Mouse (Mus musculus) G1E (cell line): ENCODE results near the gene Hmmr. TPM values are rescaled to one million over a fixed set of nuclear protein-coding genes. Genes with fewer than 3 reads are reported as not detected.

Source experiments
- ATAC-seq: 2 replicates; pipeline ENCODE4 v1.8.0; 2016; ENCODE audit warnings: mild to moderate bottlenecking; ENCODE audit not compliant: insufficient number of reproducible peaks, poor library complexity, low FRiP score, severe bottlenecking; ENCODE audit errors: extremely low read depth
- DNase-seq: peaks from one replicate; pipeline ENCODE4 v3.0.0; 2012; ENCODE audit warnings: low spot score
- H3K27me3 ChIP-seq: 2 replicates; pipeline ENCODE4 v1.6.1; 2012; ENCODE audit warnings: mild to moderate bottlenecking, low read length, inconsistent platforms; ENCODE audit not compliant: insufficient read depth
- H3K36me3 ChIP-seq: replicated peaks from 2 replicates; pipeline ENCODE3; 2012; ENCODE audit warnings: mild to moderate bottlenecking, inconsistent platforms
- H3K4me1 ChIP-seq: 2 replicates; pipeline ENCODE4 v1.6.1; 2012; ENCODE audit warnings: low read depth, low read length, inconsistent platforms, mixed read lengths; ENCODE audit not compliant: insufficient read depth
- H3K4me3 ChIP-seq: 2 replicates; pipeline ENCODE4 v1.5.1; 2012; ENCODE audit warnings: low read depth, mild to moderate bottlenecking, inconsistent platforms, low read length, moderate library complexity, mixed read lengths
- H3K9me3 ChIP-seq: replicated peaks from 2 replicates; pipeline ENCODE4 v1.6.1; 2012; ENCODE audit warnings: inconsistent platforms
- CTCF ChIP-seq: IDR thresholded peaks from 2 replicates; pipeline ENCODE4 v1.5.1; 2012; ENCODE audit warnings: low read depth, low read length, inconsistent platforms, mixed read lengths
- GATA1 ChIP-seq: IDR thresholded peaks from 2 replicates; pipeline ENCODE4 v1.6.1; 2012; ENCODE audit warnings: borderline replicate concordance, low read length, inconsistent platforms, mixed read lengths
- GATA2 ChIP-seq: IDR thresholded peaks from 2 replicates; pipeline ENCODE4 v1.6.1; 2012; ENCODE audit warnings: low read depth, low read length, inconsistent platforms, borderline replicate concordance
- POLR2AphosphoS5 ChIP-seq: IDR thresholded peaks from 2 replicates; pipeline ENCODE4 v1.6.1; 2012; ENCODE audit warnings: low read depth, low read length, inconsistent platforms; ENCODE audit not compliant: insufficient replicate concordance
- TAL1 ChIP-seq: conservative IDR thresholded peaks from 2 replicates; pipeline ENCODE4 v1.6.1; 2012; ENCODE audit warnings: low read depth, low read length, inconsistent platforms, mixed read lengths
- polyA plus RNA-seq: library from polyadenylated mRNA; stranded (reverse); fragments of >175 nt; gene quantifications from 2 replicates; pipeline ENCODE4 v1.2.3, GENCODE M21; 2012
- total RNA-seq, 2 experiments: library from RNA; stranded (forward) in 1 of 2; stranded (reverse) in 1 of 2; fragments of 200-1000 nt in 1 of 2; fragments of >200 nt in 1 of 2; fragmentation: Nextera tagmentation in 1 of 2; gene quantifications; 2 replicates each; pipeline ENCODE4 v1.2.3; 2014 to 2017

The Hmmr gene
- total and polyA plus RNA-seq, 3 experiments, result 2.8 to 202 (median 99.2) TPM

DNA sequence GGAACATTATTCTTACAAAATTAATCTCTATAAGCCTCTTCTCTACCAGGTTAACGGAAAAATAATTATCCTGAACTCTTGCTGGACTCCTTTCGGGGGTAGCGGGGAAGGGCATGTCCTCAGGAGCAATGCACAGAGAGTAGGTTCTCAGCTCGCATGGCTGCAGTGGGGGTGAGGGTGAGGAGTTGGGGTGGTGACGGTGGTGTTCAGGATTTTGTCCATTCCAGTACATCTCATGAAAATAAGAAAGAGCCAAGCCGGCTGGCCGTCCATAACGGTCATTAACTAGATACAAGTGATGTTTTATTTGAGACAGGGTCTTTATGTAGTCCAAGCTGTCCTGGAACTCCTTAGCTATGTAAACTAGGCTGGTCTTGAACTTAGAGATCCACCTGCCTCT is 22.7 kb upstream of the Hmmr start:
- no peak for ATAC-seq
- Histone ChIP-seq H3K4me3 (peak overlapping the region; percentile 39; the same call in 1 of the 2 replicates), H3K27me3 (no peaks in the 10 kb centered on the region), H3K36me3 (peaks cover 26% of the 10 kb centered on the region), H3K9me3 (no peaks in the 10 kb centered on the region), H3K4me1 (peaks cover 26% of the 10 kb centered on the region)
- DNase-seq, result no peak
- no peak for TF ChIP-seq POLR2AphosphoS5
- no peak for TF ChIP-seq GATA1
- TF ChIP-seq TAL1, result no peak
- TF ChIP-seq GATA2, result no peak
- no peak for TF ChIP-seq CTCF

DNA sequence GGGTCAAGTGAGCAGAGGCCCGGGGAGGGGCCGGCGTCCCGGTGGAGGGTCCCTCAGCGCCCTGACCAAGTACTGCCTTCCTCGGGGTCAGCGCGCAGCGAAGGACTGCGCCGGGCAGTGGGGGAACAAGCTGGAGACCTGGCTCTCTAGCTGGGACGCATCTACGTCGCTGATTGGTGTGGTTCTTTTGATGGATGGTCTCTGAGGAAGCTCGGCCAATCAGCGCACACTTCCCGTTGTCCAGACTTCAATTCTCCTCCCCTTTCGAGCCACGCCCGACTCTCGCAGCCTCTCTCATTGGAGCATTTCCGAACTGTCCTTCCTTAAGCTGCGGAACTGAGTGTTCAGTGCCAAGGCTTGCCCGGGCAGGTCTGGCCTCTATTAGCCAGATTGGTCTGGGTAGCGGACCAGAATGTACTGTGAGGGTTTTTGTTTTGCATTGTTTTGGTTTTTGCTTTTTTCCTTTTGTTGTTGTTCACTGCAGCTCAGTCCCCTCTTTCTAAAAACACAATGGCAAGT is 21.9 kb upstream of the Hmmr start, which contains the start of gene Ccng1:
Gene Ccng1 (minus strand): TSS at position 203 of the 519 bp plus-strand sequence.
- no peak for TF ChIP-seq GATA1
- TF ChIP-seq GATA2, result no peak
- no peak for TF ChIP-seq POLR2AphosphoS5
- no peak for TF ChIP-seq TAL1
- no peak for TF ChIP-seq CTCF
- Histone ChIP-seq H3K4me1 (peaks cover 26% of the 10 kb centered on the region), H3K9me3 (no peaks in the 10 kb centered on the region), H3K27me3 (no peaks in the 10 kb centered on the region), H3K4me3 (peak within 1 kb of the TSS; percentile 94), H3K36me3 (peaks cover 34% of the 10 kb centered on the region)
- ATAC-seq, result peak; percentile 97
- peak; percentile 91 for DNase-seq

DNA sequence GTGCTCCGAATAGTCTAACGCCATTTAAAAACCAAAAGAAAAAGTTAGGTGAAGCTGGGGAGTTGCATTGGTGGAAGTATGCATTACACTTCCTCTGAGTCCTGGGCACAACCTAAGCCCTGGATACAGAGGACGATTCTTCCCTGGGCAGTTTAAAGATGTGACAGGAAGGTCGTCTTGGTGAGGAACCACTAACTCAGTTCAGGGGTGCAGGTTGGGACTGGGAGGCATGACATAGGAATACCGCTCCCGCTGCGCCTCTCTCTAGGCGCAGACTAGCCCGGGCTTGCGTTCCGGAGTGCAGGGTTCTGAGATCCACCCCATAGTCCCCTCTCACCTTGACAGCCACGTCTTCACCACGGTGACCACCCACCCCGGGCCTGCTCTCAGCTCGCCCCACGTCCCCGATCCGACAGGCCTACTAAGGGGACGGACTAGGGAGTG is 21.5 kb upstream of the Hmmr start:
- Histone ChIP-seq H3K9me3 (no peaks in the 10 kb centered on the region), H3K27me3 (no peaks in the 10 kb centered on the region), H3K4me1 (peaks cover 26% of the 10 kb centered on the region), H3K4me3 (peak overlapping the region; percentile 94), H3K36me3 (peaks cover 38% of the 10 kb centered on the region)
- ATAC-seq (no peak), DNase-seq (peak; percentile 18)
- no peak for TF ChIP-seq CTCF
- no peak for TF ChIP-seq GATA2
- TF ChIP-seq TAL1, result no peak
- no peak for TF ChIP-seq POLR2AphosphoS5

DNA sequence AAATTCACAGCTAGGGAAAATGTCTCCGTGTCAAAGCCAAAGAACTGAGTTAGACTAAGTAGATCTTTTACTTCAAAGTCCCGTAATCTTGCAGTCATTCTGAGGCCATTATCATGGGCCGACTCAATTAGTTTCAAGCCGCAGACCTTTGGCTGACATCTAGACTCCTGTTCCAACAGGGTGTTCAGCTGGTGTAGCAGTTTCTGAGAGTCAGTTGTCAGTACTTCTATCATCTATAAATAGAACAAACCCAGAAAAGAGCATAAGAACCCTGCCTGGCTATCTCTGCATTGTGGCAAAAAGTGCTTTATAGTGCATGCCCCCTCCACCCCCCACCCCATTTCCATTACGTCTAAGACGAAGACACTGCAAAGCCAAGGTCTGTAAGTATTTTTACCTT is 20.6 kb upstream of the Hmmr start:
- Histone ChIP-seq H3K36me3 (peaks cover 42% of the 10 kb centered on the region), H3K9me3 (no peaks in the 10 kb centered on the region), H3K4me1 (peaks cover 26% of the 10 kb centered on the region), H3K4me3 (peak overlapping the region; percentile 94), H3K27me3 (no peaks in the 10 kb centered on the region)
- TF ChIP-seq POLR2AphosphoS5 (no peak), TAL1 (no peak), GATA1 (no peak), CTCF (no peak), GATA2 (no peak)
- no peak for ATAC-seq
- DNase-seq, result no peak

DNA sequence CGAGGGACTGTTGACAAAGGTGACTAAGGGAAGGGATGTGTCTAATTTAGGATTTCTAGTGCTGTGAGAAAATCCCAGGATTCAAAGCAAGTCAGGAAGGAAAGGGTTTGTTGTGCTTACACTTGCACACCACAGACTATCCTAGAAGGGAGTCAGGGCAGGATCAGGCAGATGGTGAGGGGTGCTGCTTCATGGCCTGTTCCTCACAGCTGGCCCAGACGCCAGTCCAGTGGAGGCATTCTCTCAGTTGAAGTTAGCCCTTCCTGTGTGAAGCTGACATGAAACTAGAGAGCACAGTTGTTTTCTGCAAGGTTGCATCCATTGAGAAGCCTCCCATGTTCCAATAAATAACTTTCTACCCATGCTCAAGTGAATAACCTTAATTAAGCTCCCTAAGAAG is 14.5 kb upstream of the Hmmr start:
- ATAC-seq (no peak; the same call in 1 of the 2 replicates), DNase-seq (no peak)
- peaks cover 58% of the 10 kb centered on the region for H3K36me3 ChIP-seq
- no peak overlapping the region for H3K4me3 ChIP-seq
- no peaks in the 10 kb centered on the region for H3K9me3 ChIP-seq
- TF ChIP-seq POLR2AphosphoS5 (peak; percentile 58; the same call in 1 of the 2 replicates), CTCF (no peak)
- H3K27me3 ChIP-seq, result no peaks in the 10 kb centered on the region
- peaks cover 9% of the 10 kb centered on the region for H3K4me1 ChIP-seq

DNA sequence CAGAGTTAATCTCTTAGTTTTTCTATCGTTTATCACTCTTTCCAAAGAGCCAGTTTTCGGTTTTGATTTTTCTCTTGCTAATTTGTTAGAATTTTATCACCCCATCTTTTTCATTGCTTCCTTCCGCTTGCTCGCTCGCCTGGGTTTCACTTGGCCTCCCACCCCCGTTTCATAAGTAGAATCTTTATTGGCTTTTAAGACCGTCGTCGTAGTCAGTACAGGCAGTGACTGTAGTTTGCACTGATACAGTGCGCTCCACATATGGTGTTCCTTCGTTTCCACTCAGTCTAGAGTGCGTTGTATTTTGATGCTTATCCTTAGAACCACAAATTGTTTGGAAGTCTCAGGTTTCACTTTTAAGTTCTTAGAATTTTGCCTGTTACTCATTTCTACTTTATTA is 13.1 kb upstream of the Hmmr start:
- ATAC-seq, result no peak
- H3K9me3 ChIP-seq, result no peaks in the 10 kb centered on the region
- DNase-seq, result no peak
- TF ChIP-seq GATA1, result no peak
- no peak for TF ChIP-seq POLR2AphosphoS5
- no peak for TF ChIP-seq CTCF
- no peak for TF ChIP-seq GATA2
- no peak for TF ChIP-seq TAL1
- peaks cover 56% of the 10 kb centered on the region for H3K36me3 ChIP-seq
- H3K27me3 ChIP-seq, result no peaks in the 10 kb centered on the region
- no peak overlapping the region for H3K4me3 ChIP-seq
- H3K4me1 ChIP-seq, result peaks cover 12% of the 10 kb centered on the region
